Mouse (Mus musculus) layer of hippocampus, adult 18-20 months (tissue): Measurements from ENCODE around the gene Mrpl22. TPM values are rescaled to one million over a fixed set of nuclear protein-coding genes. Genes with fewer than 3 reads are reported as not detected.
"Not testable (repeated sequence)": the region's sequence is repeated elsewhere in the genome, so short reads cannot be mapped to it uniquely, and the experiment has no call there.

Source experiments
- DNase-seq, 2 experiments: peaks; one replicate each; pipeline ENCODE4 v3.0.0; 2022; ENCODE audit warnings: low spot score in 2 of 2
- total RNA-seq, 2 experiments: library from RNA; stranded (reverse); gene quantifications; 2 replicates each; pipeline ENCODE4 v1.2.3; 2021

Mrpl22 gene
- total RNA-seq, 2 experiments from 2014 or later, result 32.4 to 37.6 TPM

- peak; percentile 23 to 80 for DNase-seq
Observed at GRCm38 (mm10) chr11:58225655-58226054, 54.2 kb downstream of the Mrpl22 start.

GRCm38 (mm10) chr11:58226425-58226824 is 55.0 kb downstream of the Mrpl22 start:
- no peak for DNase-seq

GRCm38 (mm10) chr11:58228021-58228420 is 56.6 kb downstream of the Mrpl22 start:
- DNase-seq, result not testable (repeated sequence)

Other genes with a start within 250 kb of the Mrpl22 start
- 10 to 100 TPM; 89.7 to 90.3 TPM for gene Larp1, start 162.6 kb upstream of the Mrpl22 start, total RNA-seq
- gene Gm12248, start 78.5 kb upstream of the Mrpl22 start, total RNA-seq, result not detected
- gene Cnot8, start 67.5 kb upstream of the Mrpl22 start, total RNA-seq, result 10 to 100 TPM; 54.9 to 55.5 TPM
- gene Gemin5, start 3.1 kb upstream of the Mrpl22 start, total RNA-seq, result 10 to 100 TPM; 20.1 TPM
- gene Igtp, start 27.9 kb downstream of the Mrpl22 start, total RNA-seq, result 1 to 10 TPM; 2.2 to 2.3 TPM
- 1 to 10 TPM; 1.9 to 2.2 TPM for gene Irgm2, start 28.0 kb downstream of the Mrpl22 start, total RNA-seq
- gene 4930438A08Rik, start 103.1 kb downstream of the Mrpl22 start, total RNA-seq, result not detected
- gene Zfp692, start 135.4 kb downstream of the Mrpl22 start, total RNA-seq, result 10 to 100 TPM; 24.4 to 25.9 TPM
- 10 to 100 TPM; 43.4 to 43.5 TPM for gene Zfp672, start 158.7 kb downstream of the Mrpl22 start, total RNA-seq
- 10 to 100 TPM; 48.9 to 55.4 TPM for gene Sh3bp5l, start 159.1 kb downstream of the Mrpl22 start, total RNA-seq
- gene Lypd8, start 207.4 kb downstream of the Mrpl22 start, total RNA-seq, result not detected
- not detected for gene 1810065E05Rik, start 249.4 kb downstream of the Mrpl22 start, total RNA-seq